Mouse (Mus musculus) heart, embryonic 12.5 days (tissue): Measurements from ENCODE around the gene Cyp4x1. TPM values are rescaled to one million over a fixed set of nuclear protein-coding genes. Genes with fewer than 3 reads are reported as not detected.

ENCODE experiments used
- ATAC-seq: fragments of 200-750 bp; cut with Nextera tagmentation; 2 replicates; pipeline ENCODE4 v1.8.0; 2017; ENCODE audit warnings: moderate TSS enrichment, moderate library complexity; ENCODE audit not compliant: insufficient number of reproducible peaks, low FRiP score
- H3K27ac ChIP-seq: fragments of 300-500 bp; sonication (generic); 2 replicates; pipeline ENCODE4 v1.5.1; 2016; ENCODE audit warnings: mild to moderate bottlenecking, moderate library complexity; ENCODE audit not compliant: poor library complexity, severe bottlenecking
- H3K27me3 ChIP-seq: fragments of 300-500 bp; sonication (generic); replicated peaks from 2 replicates; pipeline ENCODE4 v1.6.1; 2016; ENCODE audit warnings: mild to moderate bottlenecking, moderate library complexity
- H3K36me3 ChIP-seq: fragments of 300-500 bp; sonication (generic); 2 replicates; pipeline ENCODE4 v1.6.1; 2016; ENCODE audit warnings: mild to moderate bottlenecking, moderate library complexity
- H3K4me1 ChIP-seq: fragments of 300-500 bp; sonication (generic); replicated peaks from 2 replicates; pipeline ENCODE4 v1.6.1; 2016; ENCODE audit warnings: mild to moderate bottlenecking
- H3K4me2 ChIP-seq: fragments of 300-500 bp; sonication (generic); 2 replicates; pipeline ENCODE4 v1.6.1; 2016; ENCODE audit warnings: mild to moderate bottlenecking, moderate library complexity
- H3K4me3 ChIP-seq: fragments of 300-500 bp; sonication (generic); 2 replicates; pipeline ENCODE4 v1.5.1; 2016; ENCODE audit warnings: mild to moderate bottlenecking
- H3K9ac ChIP-seq: fragments of 300-500 bp; sonication (generic); 2 replicates; pipeline ENCODE4 v1.6.1; 2016; ENCODE audit warnings: mild to moderate bottlenecking, moderate library complexity
- H3K9me3 ChIP-seq: fragments of 300-500 bp; sonication (generic); replicated peaks from 2 replicates; pipeline ENCODE4 v1.6.1; 2016; ENCODE audit warnings: mild to moderate bottlenecking, moderate library complexity
- WGBS: fragments of 180-500 bp; shearing (Covaris S2); methylation state at CpG from one replicate; pipeline ENCODE4 v1.1.7; 2016; 5-methylcytosine and 5-hydroxymethylcytosine counted together
- polyA plus RNA-seq: library from polyadenylated mRNA; unstranded; fragments of >200 nt; fragmentation: Nextera tagmentation; extraction: Ambion mirVana; gene quantifications from 2 replicates; pipeline ENCODE4 v1.2.1, GENCODE M21; 2016

Cyp4x1 gene
- polyA plus RNA-seq, 1 experiment from 2014 or later, result 0.10 TPM

- peak; percentile 36; the same call in 1 of the 2 replicates for ATAC-seq
- H3K4me2 ChIP-seq, result no peak overlapping the region
- peaks cover 46% of the 10 kb centered on the region for H3K27me3 ChIP-seq
- no peak overlapping the region for H3K9ac ChIP-seq
- no peak overlapping the region for H3K4me3 ChIP-seq
- peaks cover 13% of the 10 kb centered on the region; the same call in 1 of the 2 replicates for H3K36me3 ChIP-seq
- H3K9me3 ChIP-seq, result no peaks in the 10 kb centered on the region
- H3K27ac ChIP-seq, result no peak overlapping the region
- 42% methylated on average over 1 of the region's 1 CpGs for WGBS
- peaks cover 12% of the 10 kb centered on the region for H3K4me1 ChIP-seq
These were observed 62.4 kb downstream of the Cyp4x1 start for GRCm38 (mm10) chr4:115071668-115072067.

GRCm38 (mm10) chr4:115063518-115064239 is 70.4 kb downstream of the Cyp4x1 start:
- no peaks in the 10 kb centered on the region for H3K9me3 ChIP-seq
- peaks cover 16% of the 10 kb centered on the region for H3K4me1 ChIP-seq
- peak overlapping the region; percentile 86 for H3K4me2 ChIP-seq
- peaks cover 90% of the 10 kb centered on the region for H3K27me3 ChIP-seq
- H3K4me3 ChIP-seq, result peak overlapping the region; percentile 57
- peaks cover 7% of the 10 kb centered on the region; the same call in 1 of the 2 replicates for H3K36me3 ChIP-seq
- 3% methylated on average over 31 of the region's 31 CpGs for WGBS
- H3K27ac ChIP-seq, result no peak overlapping the region
- H3K9ac ChIP-seq, result peak overlapping the region; percentile 66
- 0 out of 2 replicates have a peak, but pooled peaks have one; percentile 0 for ATAC-seq

GRCm38 (mm10) chr4:115062875-115063517 is 71.1 kb downstream of the Cyp4x1 start:
- peaks cover 83% of the 10 kb centered on the region for H3K27me3 ChIP-seq
- H3K4me2 ChIP-seq, result peak overlapping the region; percentile 86
- ATAC-seq, result peak; percentile 83
- peak overlapping the region; percentile 46 for H3K27ac ChIP-seq
- H3K36me3 ChIP-seq, result 0 out of 2 replicates have a peak, but pooled peaks cover under 1% of the 10 kb centered on the region
- WGBS, result under 1% methylated on average over 55 of the region's 58 CpGs
- no peaks in the 10 kb centered on the region for H3K9me3 ChIP-seq
- H3K4me3 ChIP-seq, result peak overlapping the region; percentile 57
- peaks cover 16% of the 10 kb centered on the region for H3K4me1 ChIP-seq
- H3K9ac ChIP-seq, result peak overlapping the region; percentile 66

GRCm38 (mm10) chr4:115062540-115062874 is 71.6 kb downstream of the Cyp4x1 start:
- Histone ChIP-seq H3K4me1 (peaks cover 16% of the 10 kb centered on the region), H3K4me3 (peak overlapping the region; percentile 57), H3K27ac (peak overlapping the region; percentile 46), H3K9me3 (no peaks in the 10 kb centered on the region), H3K27me3 (peaks cover 78% of the 10 kb centered on the region), H3K36me3 (no peaks in the 10 kb centered on the region), H3K9ac (peak overlapping the region; percentile 66), H3K4me2 (peak overlapping the region; percentile 86)
- no peak for ATAC-seq
- WGBS, result 2% methylated on average over 9 of the region's 9 CpGs

GRCm38 (mm10) chr4:115060753-115061152 is 73.3 kb downstream of the Cyp4x1 start:
- ATAC-seq, result no peak
- H3K9ac ChIP-seq, result peak overlapping the region; percentile 74
- no peaks in the 10 kb centered on the region for H3K9me3 ChIP-seq
- WGBS, result 17% methylated on average over 3 of the region's 3 CpGs
- peak overlapping the region; percentile 89; the same call in 1 of the 2 replicates for H3K27ac ChIP-seq
- peaks cover 72% of the 10 kb centered on the region for H3K27me3 ChIP-seq
- peaks cover 24% of the 10 kb centered on the region for H3K4me1 ChIP-seq
- H3K36me3 ChIP-seq, result no peaks in the 10 kb centered on the region
- H3K4me3 ChIP-seq, result peak overlapping the region; percentile 57
- H3K4me2 ChIP-seq, result peak overlapping the region; percentile 74

- peak overlapping the region; percentile 89 for H3K27ac ChIP-seq
- no peak for ATAC-seq
These were observed 74.2 kb downstream of the Cyp4x1 start for GRCm38 (mm10) chr4:115059871-115060270.

GRCm38 (mm10) chr4:115058871-115059590 is 75.0 kb downstream of the Cyp4x1 start:
- peak overlapping the region; percentile 74 for H3K4me2 ChIP-seq
- H3K4me1 ChIP-seq, result peaks cover 23% of the 10 kb centered on the region
- peaks cover 68% of the 10 kb centered on the region for H3K27me3 ChIP-seq
- H3K4me3 ChIP-seq, result peak overlapping the region; percentile 57
- no peaks in the 10 kb centered on the region for H3K36me3 ChIP-seq
- no peaks in the 10 kb centered on the region for H3K9me3 ChIP-seq
- ATAC-seq, result 0 out of 2 replicates have a peak, but pooled peaks have one; percentile 4
- peak overlapping the region; percentile 89 for H3K27ac ChIP-seq
- peak overlapping the region; percentile 74 for H3K9ac ChIP-seq
- 3% methylated on average over 23 of the region's 23 CpGs for WGBS

More at GRCm38 (mm10) chr4:115059871-115060270, 74.2 kb downstream of the Cyp4x1 start:
- Histone ChIP-seq H3K9me3 (no peaks in the 10 kb centered on the region), H3K4me2 (peak overlapping the region; percentile 74), H3K9ac (peak overlapping the region; percentile 74), H3K27me3 (peaks cover 73% of the 10 kb centered on the region), H3K4me3 (peak overlapping the region; percentile 57), H3K36me3 (no peaks in the 10 kb centered on the region), H3K4me1 (peaks cover 24% of the 10 kb centered on the region)
- WGBS, result 3% methylated on average over 12 of the region's 12 CpGs

- Histone ChIP-seq H3K4me1 (peaks cover 16% of the 10 kb centered on the region), H3K4me3 (peak overlapping the region; percentile 57), H3K27ac (peak overlapping the region; percentile 89), H3K27me3 (peaks cover 64% of the 10 kb centered on the region), H3K36me3 (no peaks in the 10 kb centered on the region), H3K4me2 (peak overlapping the region; percentile 74), H3K9me3 (no peaks in the 10 kb centered on the region), H3K9ac (peak overlapping the region; percentile 74)
- 2% methylated on average over 20 of the region's 20 CpGs for WGBS
- no peak for ATAC-seq
These were observed 75.7 kb downstream of the Cyp4x1 start for GRCm38 (mm10) chr4:115058317-115058761.

GRCm38 (mm10) chr4:115057674-115058316 is 76.3 kb downstream of the Cyp4x1 start:
- 0 out of 2 replicates have a peak, but pooled peaks have one; percentile 5 for ATAC-seq

GRCm38 (mm10) chr4:115056921-115057673 is 77.0 kb downstream of the Cyp4x1 start:
- Histone ChIP-seq H3K9me3 (no peaks in the 10 kb centered on the region), H3K27me3 (peaks cover 67% of the 10 kb centered on the region), H3K9ac (peak overlapping the region; percentile 74), H3K4me1 (peaks cover 12% of the 10 kb centered on the region), H3K27ac (peak overlapping the region; percentile 89), H3K4me2 (peak overlapping the region; percentile 74), H3K36me3 (no peaks in the 10 kb centered on the region), H3K4me3 (peak overlapping the region; percentile 57)
- ATAC-seq, result peak; percentile 46
- 1% methylated on average over 48 of the region's 48 CpGs for WGBS

More at GRCm38 (mm10) chr4:115057674-115058316, 76.3 kb downstream of the Cyp4x1 start:
- peak overlapping the region; percentile 74 for H3K9ac ChIP-seq
- H3K4me2 ChIP-seq, result peak overlapping the region; percentile 74
- WGBS, result under 1% methylated on average over 33 of the region's 33 CpGs
- H3K9me3 ChIP-seq, result no peaks in the 10 kb centered on the region
- H3K27me3 ChIP-seq, result peaks cover 67% of the 10 kb centered on the region
- no peaks in the 10 kb centered on the region for H3K36me3 ChIP-seq
- peaks cover 14% of the 10 kb centered on the region for H3K4me1 ChIP-seq
- peak overlapping the region; percentile 57 for H3K4me3 ChIP-seq
- peak overlapping the region; percentile 89 for H3K27ac ChIP-seq
